ENCODE assay signal across 30 mouse cellular contexts in the genomic region with DNA sequence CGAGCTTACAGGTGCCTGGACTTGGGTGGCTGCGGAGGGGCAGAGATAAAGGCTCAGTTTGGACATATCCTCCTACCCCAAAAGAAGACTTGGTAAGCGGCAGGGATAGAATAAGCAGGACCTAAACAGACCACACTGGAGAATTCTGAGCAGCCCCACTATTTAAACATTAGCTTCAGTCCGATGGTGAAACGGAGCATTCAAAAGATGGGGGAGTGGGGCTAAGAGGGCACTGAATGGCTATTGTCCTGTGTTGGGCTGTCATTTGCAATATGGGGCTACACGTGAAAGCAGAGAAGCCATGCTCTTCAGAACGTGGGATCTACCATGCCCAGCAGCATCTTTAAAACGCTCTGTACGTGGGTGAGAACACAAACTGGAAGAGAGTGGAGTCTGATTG.
"Had no signal": no experiment of that assay in that cellular context is flagged by ENCODE, and none has a peak within 500 bp of the region (broad histone marks: within the 10 kb centered on the region; RNA-seq: fewer than 3 reads in every experiment).

No protein-coding gene starts in this region.

- H3K4me2 ChIP-seq: limb, embryonic 12.5 days; limb, embryonic 13.5 days; limb, embryonic 15.5 days; liver, embryonic 11.5 days; liver, embryonic 12.5 days; liver, embryonic 13.5 days; liver, embryonic 15.5 days; lung, embryonic 14.5 days; lung, embryonic 15.5 days; midbrain, embryonic 12.5 days; midbrain, embryonic 13.5 days; midbrain, embryonic 15.5 days had no signal

- H3K27me3 ChIP-seq: limb, embryonic 12.5 days; limb, embryonic 15.5 days; liver, embryonic 13.5 days; liver, embryonic 15.5 days; lung, embryonic 15.5 days; midbrain, embryonic 12.5 days; midbrain, embryonic 13.5 days; midbrain, embryonic 15.5 days had no signal

- H3K9ac ChIP-seq: limb, embryonic 12.5 days; limb, embryonic 13.5 days; limb, embryonic 15.5 days; liver, embryonic 12.5 days; liver, embryonic 13.5 days; liver, embryonic 14.5 days; liver, embryonic 15.5 days; liver, postnatal 0 days; lung, embryonic 14.5 days; lung, embryonic 15.5 days; midbrain, embryonic 12.5 days; midbrain, embryonic 13.5 days; midbrain, embryonic 15.5 days had no signal

- H3K4me3 ChIP-seq: left cerebral cortex, adult 2 months; limb, embryonic 10.5 days; limb, embryonic 12.5 days; limb, embryonic 13.5 days; limb, embryonic 15.5 days; liver, embryonic 12.5 days; liver, embryonic 13.5 days; liver, embryonic 15.5 days; lung, embryonic 15.5 days; megakaryocyte, embryonic 14.5 days; midbrain, embryonic 10.5 days; midbrain, embryonic 12.5 days; midbrain, embryonic 13.5 days; midbrain, embryonic 15.5 days; myocyte had no signal

- ATAC-seq: liver, embryonic 12.5 days; liver, postnatal 0 days; lung, postnatal 0 days; midbrain, embryonic 13.5 days; midbrain, embryonic 15.5 days had no signal

- H3K9me3 ChIP-seq: limb, embryonic 10.5 days; limb, embryonic 12.5 days; limb, embryonic 13.5 days; limb, embryonic 15.5 days; liver, embryonic 12.5 days; liver, embryonic 13.5 days; liver, embryonic 15.5 days; lung, embryonic 15.5 days; megakaryocyte, embryonic 14.5 days; midbrain, embryonic 10.5 days; midbrain, embryonic 12.5 days; midbrain, embryonic 13.5 days; midbrain, embryonic 15.5 days had no signal

- H3K36me3 ChIP-seq: limb, embryonic 10.5 days; limb, embryonic 12.5 days; limb, embryonic 13.5 days; limb, embryonic 15.5 days; liver, embryonic 12.5 days; liver, embryonic 13.5 days; liver, embryonic 15.5 days; lung, embryonic 15.5 days; midbrain, embryonic 10.5 days; midbrain, embryonic 12.5 days; midbrain, embryonic 13.5 days; midbrain, embryonic 15.5 days had no signal

- DNase-seq: left cerebral cortex, postnatal 4 days; liver; liver, embryonic 13.5 days; liver, postnatal 0 days; lung, adult 18-20 months; lung, adult 2 months; lung, embryonic 14.5 days; lung, postnatal 10 days; lung, postnatal 14 days; lung, postnatal 36 days; lung, postnatal 4 days; midbrain, embryonic 14.5 days had no signal

- H3K4me1 ChIP-seq: liver, embryonic 12.5 days; liver, embryonic 13.5 days; liver, embryonic 15.5 days; midbrain, embryonic 13.5 days had no signal

- H3K27ac ChIP-seq: left cerebral cortex, adult 2 months; limb, embryonic 10.5 days; limb, embryonic 12.5 days; limb, embryonic 13.5 days; limb, embryonic 15.5 days; liver, embryonic 12.5 days; liver, embryonic 13.5 days; liver, embryonic 14.5 days; liver, embryonic 15.5 days; macrophage; midbrain, embryonic 10.5 days; midbrain, embryonic 12.5 days; midbrain, embryonic 13.5 days; midbrain, embryonic 15.5 days had no signal
